Mouse (Mus musculus) granulocyte monocyte progenitor cell, adult 5-6 weeks (primary cell): ENCODE results near the gene Gjd3. TPM values are rescaled to one million over a fixed set of nuclear protein-coding genes. Genes with fewer than 3 reads are reported as not detected.

Experiments
- ATAC-seq: replicated peaks from 2 replicates; pipeline ENCODE4 v1.8.0; 2016; ENCODE audit warnings: mild to moderate bottlenecking, moderate TSS enrichment, inconsistent platforms; ENCODE audit not compliant: poor library complexity, severe bottlenecking
- total RNA-seq, 2 experiments: library from RNA; stranded (forward) in 1 of 2; stranded (reverse) in 1 of 2; fragments of 200-712, 200-1000 nt in 1 of 2; fragments of >200 nt in 1 of 2; fragmentation: Nextera tagmentation in 1 of 2; gene quantifications; 2 replicates each; pipeline ENCODE4 v1.2.3; 2014 to 2017

The Gjd3 gene
- total RNA-seq, 2 experiments from 2014 or later = 1.8 TPM; not detected in 1

- no peak for ATAC-seq
Observed at GRCm38 (mm10) chr11:98964616-98965415, 18.0 kb downstream of the Gjd3 start.

- ATAC-seq = no peak
Observed at GRCm38 (mm10) chr11:98964201-98964615, 18.6 kb downstream of the Gjd3 start.

DNA sequence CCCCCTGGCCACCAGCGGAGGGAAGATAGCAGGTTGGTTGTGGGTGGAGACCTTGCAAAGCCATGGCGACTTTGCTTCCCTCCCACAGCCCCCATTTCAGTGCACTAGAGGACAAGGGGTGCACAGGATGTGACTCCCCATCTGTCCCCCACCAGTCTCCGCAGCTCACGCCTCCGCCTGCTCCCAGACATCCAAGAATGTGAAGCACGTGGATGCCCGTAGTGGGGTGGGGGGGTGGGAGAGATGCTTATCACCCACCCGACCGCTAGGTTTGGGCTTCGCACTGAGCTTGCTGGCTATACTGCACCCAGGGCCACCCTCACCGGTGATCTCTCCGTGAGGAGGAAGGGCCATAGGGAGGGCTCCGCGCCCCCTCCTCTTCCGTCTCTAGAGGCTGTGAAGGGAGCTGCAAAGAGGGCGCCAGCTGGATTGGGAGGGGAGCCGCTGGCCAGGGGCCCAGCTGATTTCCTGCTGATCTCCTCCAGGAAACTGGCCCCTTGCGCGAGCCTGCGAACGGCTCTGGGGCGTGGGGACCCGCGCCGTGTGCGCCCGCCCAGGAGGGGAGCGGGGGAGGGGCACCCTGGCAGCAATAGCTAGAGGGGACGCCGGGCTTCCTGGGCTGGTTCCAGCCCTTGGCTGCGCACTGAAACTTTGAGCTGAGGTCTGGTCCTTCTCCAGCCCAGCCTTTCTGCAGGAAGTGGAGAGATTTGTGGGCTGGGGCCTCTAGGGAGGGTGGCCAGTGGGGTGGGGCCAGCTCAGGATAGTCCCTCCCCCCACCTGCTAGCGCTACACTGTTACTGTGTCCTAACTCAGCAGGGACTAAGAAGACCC lies 19.4 kb downstream of the Gjd3 start:
- ATAC-seq = peak; percentile 54

DNA sequence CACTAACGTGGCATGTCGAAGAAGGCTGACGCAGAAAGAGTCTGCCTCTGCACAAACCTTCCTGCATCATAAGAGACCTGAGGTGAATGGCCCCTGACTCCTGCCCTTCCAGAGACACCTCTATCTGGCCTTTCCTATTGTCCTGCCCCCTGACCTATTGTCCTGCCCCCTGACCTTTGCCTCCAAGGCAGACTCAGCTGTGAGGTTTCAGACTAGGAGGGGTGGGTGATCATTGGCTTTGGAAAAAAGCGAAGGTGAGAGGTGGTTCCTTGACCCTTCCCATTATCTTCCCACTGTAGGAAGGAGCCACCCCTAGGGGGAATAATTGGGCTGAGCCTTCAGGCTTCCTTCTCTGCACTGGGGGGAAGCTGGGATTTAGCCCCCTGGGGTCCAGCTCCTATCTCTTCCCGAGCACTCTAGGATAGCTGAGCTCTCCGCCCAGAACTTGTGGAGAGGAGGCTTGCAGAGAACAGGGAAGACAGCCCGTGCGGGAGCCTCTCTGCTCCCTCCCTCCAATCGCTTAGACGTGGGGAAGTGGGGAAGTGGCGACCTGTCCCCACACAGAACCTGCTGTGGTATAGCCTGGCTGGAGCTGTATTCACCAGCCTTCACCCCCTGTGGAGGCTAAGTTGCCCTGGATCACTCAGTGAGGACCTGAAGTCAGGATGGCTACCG lies 20.3 kb downstream of the Gjd3 start:
- ATAC-seq = no peak

- ATAC-seq = no peak
Observed at GRCm38 (mm10) chr11:98961766-98962165, 21.1 kb downstream of the Gjd3 start.

GRCm38 (mm10) chr11:98961051-98961592 lies 21.7 kb downstream of the Gjd3 start:
- no peak for ATAC-seq

DNA sequence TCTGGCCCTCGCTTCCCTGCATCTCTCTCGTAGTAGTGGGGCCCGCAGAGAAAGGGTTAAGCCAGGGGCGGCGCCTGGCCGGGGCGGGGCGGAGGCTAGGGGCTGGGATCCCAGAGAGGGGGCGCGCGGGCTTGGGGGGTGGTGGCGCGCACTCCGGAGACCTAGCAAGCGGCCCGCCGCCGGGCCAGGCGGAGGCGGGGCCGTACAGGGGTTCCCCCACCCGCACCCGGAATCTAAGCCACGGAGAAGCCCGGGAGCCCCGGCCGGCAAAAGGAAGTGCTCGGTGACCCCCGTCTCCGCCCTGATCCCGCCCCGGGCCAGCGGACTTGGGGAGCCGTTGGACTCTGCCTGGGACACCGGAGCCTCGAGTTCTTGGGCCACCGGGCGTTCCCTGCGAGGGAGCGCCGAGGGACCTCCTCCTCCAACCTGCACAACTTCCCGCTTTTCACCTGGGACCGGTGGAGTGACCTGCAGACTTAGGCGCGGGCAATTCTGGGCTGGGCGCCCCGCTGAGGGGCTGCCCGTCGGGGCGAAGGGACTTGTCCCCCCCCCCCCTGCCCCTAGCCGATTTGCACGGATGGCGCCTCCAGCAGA lies 22.4 kb downstream of the Gjd3 start:
- ATAC-seq = peak; percentile 17

GRCm38 (mm10) chr11:98959437-98960312 lies 23.1 kb downstream of the Gjd3 start:
- peak; percentile 66 for ATAC-seq

- no peak for ATAC-seq
Observed at GRCm38 (mm10) chr11:98956340-98956739, 26.5 kb downstream of the Gjd3 start.

GRCm38 (mm10) chr11:98955707-98956235 lies 27.0 kb downstream of the Gjd3 start:
- ATAC-seq = no peak

- peak; percentile 12; the same call in 1 of the 2 replicates for ATAC-seq
Observed at GRCm38 (mm10) chr11:98954801-98955706, 27.8 kb downstream of the Gjd3 start.

DNA sequence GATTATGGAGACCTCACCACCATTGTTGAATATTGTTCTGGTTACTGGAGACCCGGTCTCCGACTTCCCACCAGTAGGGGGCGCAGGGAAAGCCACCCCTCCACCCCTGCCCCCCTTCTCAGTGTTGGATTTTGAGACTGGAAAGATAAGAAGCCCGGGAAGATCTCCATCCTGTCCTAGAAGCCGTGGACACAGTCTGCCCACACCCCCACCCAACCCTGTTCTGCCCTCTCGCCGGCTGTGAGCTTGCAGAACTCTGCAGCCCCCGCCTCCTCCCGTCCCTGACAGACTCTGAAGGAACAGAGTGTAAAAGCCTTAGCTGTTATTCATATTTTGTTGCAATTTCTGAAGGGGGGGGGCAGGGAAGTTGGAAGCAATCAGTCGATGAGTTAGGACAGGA lies 28.4 kb downstream of the Gjd3 start:
- no peak for ATAC-seq

DNA sequence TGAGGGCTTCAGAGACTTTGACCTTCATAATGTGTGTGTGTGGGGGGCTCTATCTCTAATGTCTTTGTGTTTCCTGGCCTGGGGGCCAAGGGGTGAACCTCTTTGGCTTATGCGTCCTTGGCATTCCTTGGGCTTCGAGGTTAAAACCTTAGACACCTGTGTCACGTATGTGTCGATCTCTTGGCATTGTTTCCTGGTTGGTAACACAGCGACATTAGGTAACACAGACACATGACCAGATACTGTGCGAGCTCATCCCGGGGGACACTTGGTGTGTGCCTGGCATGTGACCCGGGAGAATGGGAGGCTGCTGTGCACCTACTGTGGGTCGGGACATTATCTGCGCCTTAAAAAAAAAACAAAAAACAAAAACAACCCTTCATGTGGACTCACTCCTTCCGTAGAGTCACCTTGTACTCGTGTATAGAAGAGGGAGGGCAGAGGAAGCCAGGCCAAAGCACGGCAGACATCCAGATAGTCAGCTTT lies 28.9 kb downstream of the Gjd3 start:
- ATAC-seq = no peak

DNA sequence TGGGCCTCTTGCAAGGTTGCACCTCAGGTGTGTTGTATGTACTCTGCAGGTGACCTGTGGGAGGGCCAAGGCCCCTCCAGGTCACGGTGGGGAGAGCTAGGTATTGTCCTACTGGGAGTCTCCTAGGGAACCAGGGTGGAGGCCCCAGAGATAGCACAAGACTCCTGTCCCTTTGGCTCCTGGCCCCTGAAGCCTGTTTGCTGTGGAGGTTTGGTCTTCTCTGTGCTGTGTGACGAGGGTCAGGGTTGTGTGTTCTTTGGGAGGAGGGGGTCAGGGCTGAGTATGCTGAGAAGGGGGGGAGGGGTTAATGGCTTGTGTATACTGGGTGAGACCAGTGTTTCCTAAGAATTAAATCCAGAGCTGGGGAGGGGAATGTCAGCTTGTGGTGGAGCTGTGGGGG lies 29.5 kb downstream of the Gjd3 start:
- no peak for ATAC-seq

GRCm38 (mm10) chr11:98952736-98953135 lies 30.1 kb downstream of the Gjd3 start:
- ATAC-seq = peak; percentile 74

DNA sequence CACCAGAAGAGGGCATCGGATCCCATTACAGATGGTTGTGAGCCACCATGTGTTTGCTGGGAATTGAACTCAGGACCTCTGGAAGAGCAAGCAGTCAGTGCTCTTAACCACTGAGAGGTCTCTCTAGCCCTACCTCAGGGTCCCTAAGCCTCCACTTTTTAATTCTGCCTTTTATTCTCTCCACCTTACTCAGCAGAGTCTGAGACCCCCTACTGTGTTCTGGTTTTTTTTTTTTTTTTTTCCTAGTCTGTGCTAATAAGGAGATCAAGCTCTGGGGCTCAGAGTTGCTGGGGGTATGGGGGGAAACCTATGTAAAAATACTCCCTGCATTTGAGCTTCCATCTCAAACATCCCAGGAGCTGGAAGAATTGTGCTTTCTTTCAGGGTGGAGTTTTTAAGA lies 30.7 kb downstream of the Gjd3 start:
- ATAC-seq = no peak

GRCm38 (mm10) chr11:98951026-98951906 lies 31.6 kb downstream of the Gjd3 start:
- no peak for ATAC-seq
